Mouse (Mus musculus): Measurements from ENCODE around the gene Epb42. TPM values are rescaled to one million over a fixed set of nuclear protein-coding genes. Genes with fewer than 3 reads are reported as not detected.
"Not testable (repeated sequence)": the region's sequence is repeated elsewhere in the genome, so short reads cannot be mapped to it uniquely, and the experiment has no call there.

Gene Epb42
- total and polyA plus RNA-seq, 2 experiments from 2014 or later: 0.06 TPM; not detected in 1

DNA sequence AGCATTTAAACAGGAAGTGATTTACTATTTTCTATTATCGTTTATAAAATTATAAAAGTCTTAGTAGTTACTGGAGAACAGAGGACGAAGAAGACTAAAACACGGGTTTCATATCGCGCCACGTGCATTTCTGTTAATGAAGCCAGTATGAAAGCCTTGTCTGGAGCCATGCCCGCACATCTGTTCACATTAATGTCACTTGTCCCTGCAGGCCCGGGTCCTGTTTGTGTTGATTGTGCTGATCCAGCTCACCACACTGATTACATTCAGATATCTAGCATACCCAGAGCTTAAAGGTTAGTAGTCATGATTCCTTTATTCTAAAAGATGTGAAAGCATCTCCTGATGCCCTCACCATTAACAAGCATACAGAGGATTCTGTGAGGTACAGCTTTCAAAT, 38.0 kb downstream of the Epb42 start:
- H3K27ac ChIP-seq (ENCODE audit: low read depth, low read length): no peak overlapping the region
- ATAC-seq: no peak
- no peaks in the 10 kb centered on the region for H3K9me3 ChIP-seq (ENCODE audit: low read length)
- WGBS: 87% methylated on average over 8 of the region's 8 CpGs
- DNase-seq: no peak
- H3K4me3 ChIP-seq (ENCODE audit: low read depth, low read length): no peak overlapping the region
- H3K27me3 ChIP-seq (ENCODE audit: insufficient read depth, low read length): no peaks in the 10 kb centered on the region
- H3K36me3 ChIP-seq (ENCODE audit: insufficient read depth): peaks cover 19% of the 10 kb centered on the region
- TF ChIP-seq CTCF (IDR thresholded peaks at IDR 0.05; ENCODE audit: low read depth): no peak
- H3K4me2 ChIP-seq (ENCODE audit: low read depth): no peak overlapping the region
- no peak overlapping the region for H3K9ac ChIP-seq
- no peaks in the 10 kb centered on the region for H3K4me1 ChIP-seq (ENCODE audit: insufficient read depth)

DNA sequence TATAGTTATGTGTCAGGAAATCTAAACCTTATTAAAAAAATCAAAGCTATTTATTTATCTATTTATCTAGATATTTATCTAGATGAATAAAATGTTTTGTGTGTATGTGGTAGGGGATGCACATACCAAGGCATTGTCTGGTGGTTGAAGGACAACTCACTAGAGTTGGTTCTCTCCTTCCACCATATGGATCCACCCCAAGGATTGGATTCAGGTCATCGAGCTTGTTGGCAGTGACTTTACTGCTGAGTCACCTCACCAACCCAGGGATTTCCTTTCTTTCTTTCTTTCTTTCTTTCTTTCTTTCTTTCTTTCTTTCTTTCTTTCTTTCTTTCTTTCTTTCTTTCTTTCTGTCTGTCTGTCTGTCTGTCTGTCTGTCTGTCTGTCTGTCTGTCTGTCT, 40.3 kb downstream of the Epb42 start:
- whole genome bisulfite sequencing: 78% methylated on average over 1 of the region's 1 CpGs
- not testable (repeated sequence) for H3K9me3 ChIP-seq (ENCODE audit: low read length); ATAC-seq

DNA sequence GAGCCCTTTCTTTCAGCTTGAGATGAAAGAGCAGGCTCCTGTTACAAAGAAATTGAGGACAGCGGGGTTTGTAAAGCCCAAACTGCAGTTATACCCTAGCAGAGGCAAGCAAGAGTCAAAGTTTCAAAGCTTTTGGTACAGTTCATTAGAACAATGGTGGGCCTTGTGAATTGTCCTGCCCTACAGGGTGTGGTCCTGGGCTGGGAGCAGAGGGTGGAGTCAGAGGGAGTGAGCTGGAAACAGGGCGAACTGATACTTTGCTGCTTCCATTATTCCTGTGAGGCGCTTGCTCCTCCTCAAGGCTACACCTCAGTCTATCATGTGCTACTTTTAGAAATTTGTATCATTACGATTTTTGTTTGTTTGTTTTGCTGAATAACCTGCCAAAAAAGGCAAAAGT, 45.7 kb downstream of the Epb42 start:
- Histone ChIP-seq H3K9me3 (ENCODE audit: low read length) (no peaks in the 10 kb centered on the region), H3K4me1 (ENCODE audit: insufficient read depth) (no peaks in the 10 kb centered on the region), H3K9ac (no peak overlapping the region), H3K27ac (ENCODE audit: low read depth, low read length) (no peak overlapping the region), H3K4me3 (ENCODE audit: low read depth, low read length) (no peak overlapping the region), H3K4me2 (ENCODE audit: low read depth) (no peak overlapping the region), H3K36me3 (ENCODE audit: insufficient read depth) (peaks cover 24% of the 10 kb centered on the region), H3K27me3 (ENCODE audit: insufficient read depth, low read length) (no peaks in the 10 kb centered on the region)
- DNase-seq (no peak), ATAC-seq (no peak)
- 80% methylated on average over 4 of the region's 4 CpGs for WGBS
- TF ChIP-seq CTCF (IDR thresholded peaks at IDR 0.05; ENCODE audit: low read depth): no peak

More for the DNA sequence above, 40.3 kb downstream of the Epb42 start:
- not testable (repeated sequence) for H3K4me1 ChIP-seq (ENCODE audit: insufficient read depth); H3K4me3 ChIP-seq (ENCODE audit: low read depth, low read length); H3K27me3 ChIP-seq (ENCODE audit: insufficient read depth, low read length); H3K9ac ChIP-seq; H3K27ac ChIP-seq (ENCODE audit: low read depth, low read length); H3K4me2 ChIP-seq (ENCODE audit: low read depth); DNase-seq
- peaks cover 23% of the 10 kb centered on the region for H3K36me3 ChIP-seq (ENCODE audit: insufficient read depth)

- peaks cover 21% of the 10 kb centered on the region; the same call in 1 of the 2 replicates for H3K36me3 ChIP-seq (ENCODE audit: insufficient read depth)
- no peak for DNase-seq
- no peak for TF ChIP-seq CTCF (IDR thresholded peaks at IDR 0.05; ENCODE audit: low read depth)
- no peak for ATAC-seq
- 97% methylated on average over 1 of the region's 1 CpGs for WGBS
- H3K4me2 ChIP-seq (ENCODE audit: low read depth): no peak overlapping the region
- H3K4me3 ChIP-seq (ENCODE audit: low read depth, low read length): no peak overlapping the region
- H3K4me1 ChIP-seq (ENCODE audit: insufficient read depth): no peaks in the 10 kb centered on the region
- H3K27ac ChIP-seq (ENCODE audit: low read depth, low read length): no peak overlapping the region
- no peaks in the 10 kb centered on the region for H3K9me3 ChIP-seq (ENCODE audit: low read length)
- H3K27me3 ChIP-seq (ENCODE audit: insufficient read depth, low read length): no peaks in the 10 kb centered on the region
- H3K9ac ChIP-seq: no peak overlapping the region
Observed at GRCm38 (mm10) chr2:120985241-120985640, 51.6 kb downstream of the Epb42 start.

DNA sequence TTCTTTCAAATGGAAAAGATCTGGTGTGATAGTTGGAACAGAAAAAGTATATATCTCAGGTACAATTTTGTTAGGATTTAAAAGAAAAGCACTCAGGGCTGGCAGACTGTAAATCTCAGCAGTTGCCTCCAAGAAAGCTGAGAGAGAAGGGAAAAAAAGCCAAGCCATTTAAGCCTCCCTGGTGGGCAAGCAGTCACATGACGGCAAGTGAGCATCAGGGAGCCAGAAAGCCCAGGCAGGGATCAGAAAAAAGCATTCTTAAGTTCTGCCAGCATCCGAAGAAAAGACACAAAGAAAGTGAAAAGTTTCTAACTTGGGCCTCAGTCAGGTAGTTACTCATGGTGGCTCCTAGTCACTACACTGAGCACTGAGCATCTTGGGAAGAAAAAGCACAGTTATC, 53.3 kb downstream of the Epb42 start:
- DNase-seq (no peak), ATAC-seq (no peak)
- H3K27me3 ChIP-seq (ENCODE audit: insufficient read depth, low read length): no peaks in the 10 kb centered on the region
- no peak for TF ChIP-seq CTCF (IDR thresholded peaks at IDR 0.05; ENCODE audit: low read depth)
- H3K4me2 ChIP-seq (ENCODE audit: low read depth): no peak overlapping the region
- no peak overlapping the region for H3K4me3 ChIP-seq (ENCODE audit: low read depth, low read length)
- WGBS: 5% methylated on average over 2 of the region's 2 CpGs
- no peaks in the 10 kb centered on the region for H3K9me3 ChIP-seq (ENCODE audit: low read length)
- no peak overlapping the region for H3K9ac ChIP-seq
- H3K36me3 ChIP-seq (ENCODE audit: insufficient read depth): 0 out of 2 replicates have a peak, but pooled peaks cover 21% of the 10 kb centered on the region
- no peaks in the 10 kb centered on the region for H3K4me1 ChIP-seq (ENCODE audit: insufficient read depth)
- H3K27ac ChIP-seq (ENCODE audit: low read depth, low read length): no peak overlapping the region

DNA sequence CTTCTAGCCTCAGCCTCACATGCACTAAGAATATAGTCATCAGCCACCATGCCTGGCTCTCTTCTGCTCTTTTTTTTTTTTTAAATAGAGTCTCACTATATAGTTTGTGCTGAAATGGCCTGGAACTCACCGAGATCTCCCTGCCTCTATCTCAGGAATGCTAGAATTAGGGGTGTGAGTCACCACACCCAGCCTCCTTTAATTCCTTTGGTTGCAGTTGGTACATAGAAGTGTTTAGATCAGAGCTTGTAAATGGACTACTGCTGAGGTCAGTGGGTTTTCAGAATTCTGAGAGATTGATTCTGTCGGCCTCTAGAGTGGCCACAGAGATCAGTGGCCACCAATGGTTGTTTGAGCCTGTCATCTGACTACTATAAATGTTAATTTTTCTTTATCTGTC, 56.0 kb downstream of the Epb42 start:
- H3K27ac ChIP-seq (ENCODE audit: low read depth, low read length): no peak overlapping the region
- TF ChIP-seq CTCF (IDR thresholded peaks at IDR 0.05; ENCODE audit: low read depth): no peak
- ATAC-seq: no peak
- H3K4me1 ChIP-seq (ENCODE audit: insufficient read depth): 0 out of 2 replicates have a peak, but pooled peaks cover 2% of the 10 kb centered on the region
- no peaks in the 10 kb centered on the region for H3K27me3 ChIP-seq (ENCODE audit: insufficient read depth, low read length)
- H3K36me3 ChIP-seq (ENCODE audit: insufficient read depth): 0 out of 2 replicates have a peak, but pooled peaks cover 13% of the 10 kb centered on the region
- no peak overlapping the region for H3K4me3 ChIP-seq (ENCODE audit: low read depth, low read length)
- H3K9me3 ChIP-seq (ENCODE audit: low read length): no peaks in the 10 kb centered on the region
- WGBS: 77% methylated on average over 2 of the region's 2 CpGs
- H3K4me2 ChIP-seq (ENCODE audit: low read depth): no peak overlapping the region
- H3K9ac ChIP-seq: no peak overlapping the region
- DNase-seq: no peak

DNA sequence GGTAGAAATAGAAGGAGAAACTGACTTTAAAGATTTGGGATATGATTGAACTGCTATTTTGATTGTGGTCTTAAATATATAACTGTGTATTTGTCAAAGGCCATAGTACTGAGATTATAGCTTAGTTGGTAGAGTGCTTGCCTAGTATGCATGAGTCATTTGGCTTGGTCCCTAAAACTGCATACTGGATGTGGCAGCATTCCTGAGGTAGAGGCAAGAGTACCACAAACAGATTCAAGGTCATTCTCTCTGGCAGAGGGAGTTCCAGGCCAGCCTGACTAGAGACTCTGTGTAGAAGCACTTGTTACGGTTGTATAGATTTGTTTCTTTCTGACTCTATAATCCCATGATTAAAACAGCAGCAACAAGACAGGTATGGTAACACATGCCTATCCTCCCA, 57.1 kb downstream of the Epb42 start:
- Histone ChIP-seq H3K9me3 (ENCODE audit: low read length) (no peaks in the 10 kb centered on the region), H3K27me3 (ENCODE audit: insufficient read depth, low read length) (no peaks in the 10 kb centered on the region), H3K4me3 (ENCODE audit: low read depth, low read length) (no peak overlapping the region), H3K36me3 (ENCODE audit: insufficient read depth) (0 out of 2 replicates have a peak, but pooled peaks cover 13% of the 10 kb centered on the region), H3K4me1 (ENCODE audit: insufficient read depth) (0 out of 2 replicates have a peak, but pooled peaks cover 2% of the 10 kb centered on the region), H3K4me2 (ENCODE audit: low read depth) (no peak overlapping the region), H3K27ac (ENCODE audit: low read depth, low read length) (no peak overlapping the region), H3K9ac (no peak overlapping the region)
- DNase-seq (no peak), ATAC-seq (no peak)
- no peak for TF ChIP-seq CTCF (IDR thresholded peaks at IDR 0.05; ENCODE audit: low read depth)
- 83% methylated on average over 1 of the region's 1 CpGs for WGBS
